Mouse (Mus musculus) embryonic stem cell, embryonic (primary cell): ENCODE data around the gene Mns1.

Experiments used
- CTCF ChIA-PET, 4 experiments: fragments of 300-600 bp in 2 of 4; fragments of 350-600 bp in 2 of 4; sonication (Branson Sonifier 250); formaldehyde crosslinking; loops; one replicate each; lab custom pipeline; 2022; ENCODE audit warnings: inconsistent platforms in 2 of 4; lab: Charles Lee
- POLR2A ChIA-PET, 4 experiments: fragments of 300-600 bp in 2 of 4; fragments of 350-600 bp in 2 of 4; sonication (Branson Sonifier 250); formaldehyde crosslinking; loops; one replicate each; lab custom pipeline; 2022; ENCODE audit warnings: antibody characterized with exemption in 4 of 4, inconsistent platforms in 1 of 4; lab: Charles Lee

Mns1 gene

GRCm38 (mm10) chr9:72411746-72412145, 26.1 kb upstream of the Mns1 start:
- ChIA-PET POLR2A (interaction anchor here in 1 of 4 experiments (0.6 to 2.0 kb wide), 3 partner anchors 9 to 72 kb away, joined by 3 to 6 read pairs (median 3); no protein-coding TSS in a partner anchor), CTCF (interaction anchor here in 1 of 4 experiments (0.9 kb wide), 1 partner anchor 615 kb away, joined by 5 read pairs; no protein-coding TSS in a partner anchor)

GRCm38 (mm10) chr9:72418443-72418842, 19.4 kb upstream of the Mns1 start:
- ChIA-PET CTCF (interaction anchor here in 1 of 4 experiments (0.7 kb wide), 1 partner anchor 34 kb away, joined by 4 read pairs; no protein-coding TSS in a partner anchor), POLR2A (no interaction called here)

- CTCF ChIA-PET, result no interaction called here
Observed at GRCm38 (mm10) chr9:72420490-72420889, 17.3 kb upstream of the Mns1 start.

GRCm38 (mm10) chr9:72422284-72422683, 15.5 kb upstream of the Mns1 start:
- ChIA-PET CTCF (interaction anchor here in 2 of 4 experiments (0.6 to 1.6 kb wide), 5 partner anchors 13 to 614 kb away, joined by 3 to 6 read pairs (median 4); no protein-coding TSS in a partner anchor), POLR2A (no interaction called here)

More at GRCm38 (mm10) chr9:72420490-72420889, 17.3 kb upstream of the Mns1 start:
- POLR2A ChIA-PET, result interaction anchor here in 2 of 4 experiments (0.6 to 1.2 kb wide), 2 partner anchors 10 to 12 kb away, joined by 3 read pairs; no protein-coding TSS in a partner anchor

- POLR2A ChIA-PET, result no interaction called here
- CTCF ChIA-PET, result interaction anchor here in 1 of 4 experiments (0.6 to 1.6 kb wide), 2 partner anchors 13 to 133 kb away, joined by 3 to 6 read pairs; no protein-coding TSS in a partner anchor
Observed at GRCm38 (mm10) chr9:72422753-72423152, 15.1 kb upstream of the Mns1 start.

GRCm38 (mm10) chr9:72425300-72425850, 12.4 kb upstream of the Mns1 start:
- POLR2A ChIA-PET, result interaction anchor here in 1 of 4 experiments (1.5 kb wide), 1 partner anchor 13 kb away, joined by 3 read pairs; no protein-coding TSS in a partner anchor
- CTCF ChIA-PET, result interaction anchor here in 3 of 4 experiments (0.7 to 1.8 kb wide), 4 partner anchors 9 to 23 kb away, joined by 3 to 7 read pairs (median 4); no protein-coding TSS in a partner anchor

- CTCF ChIA-PET, result no interaction called here
- POLR2A ChIA-PET, result no interaction called here
Observed at GRCm38 (mm10) chr9:72427861-72428260, 9.9 kb upstream of the Mns1 start.

- POLR2A ChIA-PET, result no interaction called here
- CTCF ChIA-PET, result interaction anchor here in 2 of 4 experiments (0.6 to 0.9 kb wide), 2 partner anchors 26 to 128 kb away, joined by 4 to 8 read pairs; no protein-coding TSS in a partner anchor
Observed at GRCm38 (mm10) chr9:72434876-72435275, 2.9 kb upstream of the Mns1 start.

- CTCF ChIA-PET, result interaction anchor here (0.6 to 2.3 kb wide), 9 partner anchors 9 to 119 kb away, joined by 3 to 19 read pairs (median 4); no protein-coding TSS in a partner anchor
Observed at GRCm38 (mm10) chr9:72438749-72439148, 938 bp downstream of the Mns1 start.

GRCm38 (mm10) chr9:72440358-72440757, 2.5 kb downstream of the Mns1 start:
- ChIA-PET CTCF (no interaction called here), POLR2A (no interaction called here)

More at GRCm38 (mm10) chr9:72438749-72439148, 938 bp downstream of the Mns1 start:
- POLR2A ChIA-PET, result interaction anchor here (0.5 to 2.2 kb wide), 24 partner anchors 9 to 374 kb away, joined by 3 to 13 read pairs (median 4); no protein-coding TSS in a partner anchor

- CTCF ChIA-PET, result interaction anchor here in 2 of 4 experiments (0.5 to 0.6 kb wide), 2 partner anchors 139 to 640 kb away, joined by 3 read pairs; no protein-coding TSS in a partner anchor
- POLR2A ChIA-PET, result interaction anchor here in 2 of 4 experiments (0.6 to 1.1 kb wide), 5 partner anchors 9 to 779 kb away, joined by 3 read pairs; no protein-coding TSS in a partner anchor
Observed at GRCm38 (mm10) chr9:72440948-72441926, 3.4 kb downstream of the Mns1 start.

GRCm38 (mm10) chr9:72441927-72442715, 4.3 kb downstream of the Mns1 start:
- ChIA-PET POLR2A (interaction anchor here in 2 of 4 experiments (0.7 to 1.1 kb wide), 5 partner anchors 8 to 1456 kb away, joined by 3 to 6 read pairs (median 3); no protein-coding TSS in a partner anchor), CTCF (interaction anchor here in 2 of 4 experiments (0.5 kb wide), 2 partner anchors 275 to 639 kb away, joined by 3 read pairs; no protein-coding TSS in a partner anchor)

- ChIA-PET POLR2A (interaction anchor here (0.5 to 3.0 kb wide), 11 partner anchors 9 to 507 kb away, joined by 3 to 13 read pairs (median 4); partner anchors contain the start of gene Mns1 (in 4 of the 4)), CTCF (interaction anchor here (0.6 to 2.5 kb wide), 18 partner anchors 9 to 1823 kb away, joined by 3 to 19 read pairs (median 3); partner anchors contain the start of gene Mns1 (in 1 of the 4))
Observed at GRCm38 (mm10) chr9:72448026-72448425, 10.2 kb downstream of the Mns1 start.

- ChIA-PET POLR2A (interaction anchor here in 3 of 4 experiments (0.7 to 3.0 kb wide), 6 partner anchors 8 to 476 kb away, joined by 3 to 13 read pairs (median 4); partner anchors contain the start of genes Mns1 (in 2 of the 3), Pygo1 (in 1 of the 3) and Rfx7 (in 1 of the 3)), CTCF (interaction anchor here in 2 of 4 experiments (1.0 to 2.5 kb wide), 5 partner anchors 8 to 24 kb away, joined by 3 to 19 read pairs (median 7); partner anchors contain the start of gene Mns1 (in 1 of the 2))
Observed at GRCm38 (mm10) chr9:72449367-72449766, 11.6 kb downstream of the Mns1 start.

- ChIA-PET POLR2A (interaction anchor here in 3 of 4 experiments (0.7 to 3.0 kb wide), 7 partner anchors 8 to 476 kb away, joined by 3 to 13 read pairs (median 5); partner anchors contain the start of genes Mns1 (in 2 of the 3), Pygo1 (in 1 of the 3) and Rfx7 (in 1 of the 3)), CTCF (interaction anchor here in 3 of 4 experiments (0.6 to 2.5 kb wide), 6 partner anchors 7 to 565 kb away, joined by 3 to 19 read pairs (median 7); partner anchors contain the start of gene Mns1 (in 1 of the 3))
Observed at GRCm38 (mm10) chr9:72449841-72450240, 12.0 kb downstream of the Mns1 start.

- CTCF ChIA-PET, result interaction anchor here in 2 of 4 experiments (0.6 to 1.6 kb wide), 3 partner anchors 8 to 565 kb away, joined by 3 to 10 read pairs (median 4); no protein-coding TSS in a partner anchor
- POLR2A ChIA-PET, result interaction anchor here in 2 of 4 experiments (0.6 to 3.0 kb wide), 7 partner anchors 8 to 190 kb away, joined by 3 to 13 read pairs (median 4); partner anchors contain the start of genes Mns1 (in 1 of the 2) and Rfx7 (in 1 of the 2)
Observed at GRCm38 (mm10) chr9:72450363-72450762, 12.6 kb downstream of the Mns1 start.
